Mouse (Mus musculus) lung, embryonic 16.5 days (tissue): ENCODE results near the gene Chat. TPM values are rescaled to one million over a fixed set of nuclear protein-coding genes. Genes with fewer than 3 reads are reported as not detected.

Experiments used
- ATAC-seq: fragments of 200-750 bp; cut with Nextera tagmentation; 2 replicates; pipeline ENCODE4 v1.8.0; 2017; ENCODE audit warnings: low read depth, mild to moderate bottlenecking, moderate library complexity
- H3K27ac ChIP-seq: fragments of 300-500 bp; sonication (generic); 2 replicates; pipeline ENCODE4 v1.5.1; 2014; ENCODE audit warnings: mild to moderate bottlenecking, control low read depth, low read length
- H3K27me3 ChIP-seq: fragments of 300-500 bp; sonication (generic); 2 replicates; pipeline ENCODE4 v1.6.1; 2014; ENCODE audit warnings: low read depth, low read length, mixed read lengths; ENCODE audit not compliant: control insufficient read depth, insufficient read depth
- H3K36me3 ChIP-seq: fragments of 300-500 bp; sonication (generic); 2 replicates; pipeline ENCODE4 v1.6.1; 2014; ENCODE audit warnings: low read length; ENCODE audit not compliant: control insufficient read depth, insufficient read depth
- H3K4me1 ChIP-seq: fragments of 300-500 bp; sonication (generic); replicated peaks from 2 replicates; pipeline ENCODE4 v1.6.1; 2014; ENCODE audit warnings: low read length, mixed read lengths; ENCODE audit not compliant: control insufficient read depth, insufficient read depth
- H3K4me2 ChIP-seq: fragments of 300-500 bp; sonication (generic); 2 replicates; pipeline ENCODE4 v1.6.1; 2014; ENCODE audit warnings: low read depth, low read length, control low read depth
- H3K4me3 ChIP-seq: fragments of 300-500 bp; sonication (generic); 2 replicates; pipeline ENCODE4 v1.5.1; 2014; ENCODE audit warnings: mild to moderate bottlenecking, low read length, control low read depth
- H3K9ac ChIP-seq: fragments of 300-500 bp; sonication (generic); 2 replicates; pipeline ENCODE4 v1.6.1; 2014; ENCODE audit warnings: low read length, control low read depth
- H3K9me3 ChIP-seq: fragments of 300-500 bp; sonication (generic); 2 replicates; pipeline ENCODE4 v1.6.1; 2016; ENCODE audit warnings: low read length; ENCODE audit not compliant: control insufficient read depth
- WGBS: fragments of 180-500 bp; shearing (Covaris S2); extraction: QIAGEN DNeasy Blood & Tissue Kit; methylation state at CpG from one replicate; pipeline ENCODE4 v1.1.7; 2014; 5-methylcytosine and 5-hydroxymethylcytosine counted together
- polyA plus RNA-seq: library from polyadenylated mRNA; unstranded; fragments of >200 nt; fragmentation: Nextera tagmentation; extraction: Ambion mirVana; gene quantifications from 2 replicates; pipeline ENCODE4 v1.2.1, GENCODE M21; 2015

Gene Chat
- polyA plus RNA-seq, 1 experiment from 2014 or later = 0.08 TPM

GRCm38 (mm10) chr14:32379395-32380098 is 86.2 kb downstream of the Chat start:
- no peak overlapping the region for H3K4me2 ChIP-seq
- 15% methylated on average over 22 of the region's 22 CpGs for WGBS
- no peaks in the 10 kb centered on the region for H3K4me1 ChIP-seq
- H3K36me3 ChIP-seq = no peaks in the 10 kb centered on the region
- H3K9ac ChIP-seq = no peak overlapping the region
- H3K4me3 ChIP-seq = no peak overlapping the region
- peaks cover 20% of the 10 kb centered on the region for H3K27me3 ChIP-seq
- no peaks in the 10 kb centered on the region for H3K9me3 ChIP-seq
- ATAC-seq = no peak
- H3K27ac ChIP-seq = no peak overlapping the region

DNA sequence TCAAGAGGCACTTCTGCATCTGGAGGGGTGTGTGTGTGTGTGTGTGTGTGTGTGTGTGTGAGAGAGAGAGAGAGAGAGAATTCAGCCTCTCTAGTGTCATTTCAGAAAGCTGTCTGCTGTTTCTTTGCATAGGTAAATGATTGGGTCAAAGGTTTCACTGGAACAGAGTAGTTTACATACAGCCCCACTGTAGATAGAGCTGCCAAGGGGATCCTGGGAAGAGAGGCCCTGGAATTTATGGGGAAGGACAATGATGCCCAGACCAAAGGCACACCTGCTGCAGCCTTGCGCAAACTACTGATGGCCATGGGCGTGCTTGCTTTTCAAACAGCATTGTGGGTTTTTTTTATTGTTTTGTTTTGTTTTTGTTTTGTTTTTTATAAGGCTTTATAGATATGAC is 93.3 kb downstream of the Chat start:
- Histone ChIP-seq H3K36me3 (no peaks in the 10 kb centered on the region), H3K27me3 (no peaks in the 10 kb centered on the region), H3K4me1 (no peaks in the 10 kb centered on the region; the same call in 1 of the 2 replicates), H3K4me3 (no peak overlapping the region), H3K9ac (no peak overlapping the region), H3K27ac (no peak overlapping the region), H3K4me2 (no peak overlapping the region), H3K9me3 (no peaks in the 10 kb centered on the region)
- ATAC-seq = no peak
- 88% methylated on average over 2 of the region's 2 CpGs for WGBS

DNA sequence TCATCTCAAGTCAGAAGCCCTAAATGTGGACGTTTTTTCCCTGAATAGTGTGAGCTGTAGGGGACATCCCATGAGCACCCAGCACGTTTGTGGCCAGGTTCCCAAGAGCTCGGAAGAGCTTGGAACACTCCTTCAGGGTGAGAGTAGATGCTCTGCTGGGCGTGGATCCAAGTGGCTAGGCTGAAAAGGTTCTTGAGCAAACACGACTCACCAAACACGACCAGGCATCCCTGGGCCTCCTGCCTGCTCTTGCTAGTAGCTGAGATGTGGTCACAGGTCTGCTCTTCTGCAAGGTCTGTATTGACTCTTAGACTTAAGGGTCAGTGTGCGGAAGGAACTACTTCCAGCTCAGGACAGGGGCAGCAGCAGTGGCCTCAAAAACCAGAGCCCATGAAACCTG is 96.0 kb downstream of the Chat start:
- Histone ChIP-seq H3K4me3 (no peak overlapping the region), H3K27ac (no peak overlapping the region), H3K9me3 (no peaks in the 10 kb centered on the region), H3K4me2 (no peak overlapping the region), H3K36me3 (no peaks in the 10 kb centered on the region), H3K27me3 (no peaks in the 10 kb centered on the region), H3K4me1 (no peaks in the 10 kb centered on the region; the same call in 1 of the 2 replicates), H3K9ac (no peak overlapping the region)
- 44% methylated on average over 7 of the region's 7 CpGs for WGBS
- peak; percentile 71 for ATAC-seq

- no peaks in the 10 kb centered on the region for H3K27me3 ChIP-seq
- no peak overlapping the region for H3K27ac ChIP-seq
- H3K9ac ChIP-seq = no peak overlapping the region
- WGBS = 48% methylated on average over 7 of the region's 7 CpGs
- no peak overlapping the region for H3K4me2 ChIP-seq
- no peaks in the 10 kb centered on the region for H3K4me1 ChIP-seq
- no peak overlapping the region for H3K4me3 ChIP-seq
- H3K36me3 ChIP-seq = no peaks in the 10 kb centered on the region
- no peaks in the 10 kb centered on the region for H3K9me3 ChIP-seq
- ATAC-seq = no peak
Measured at GRCm38 (mm10) chr14:32364359-32364758, 101.4 kb downstream of the Chat start.

Other genes with a start within 250 kb of the Chat start
- 7.8 and 8.8 TPM in 2 replicates for gene Ogdhl, start 144.0 kb downstream of the Chat start, polyA plus RNA-seq
- 1.6 and 2.9 TPM in 2 replicates for gene 1700024G13Rik, start 77.6 kb downstream of the Chat start, polyA plus RNA-seq
- gene Slc18a3, start 1.1 kb downstream of the Chat start, polyA plus RNA-seq = 0.67 and 0.75 TPM in 2 replicates
- 16.8 and 18.5 TPM in 2 replicates for gene Ercc6, start 47.5 kb upstream of the Chat start, polyA plus RNA-seq
- gene Prrxl1, start 133.4 kb upstream of the Chat start, polyA plus RNA-seq = 0.14 and 0.18 TPM in 2 replicates
- gene 3425401B19Rik, start 219.3 kb upstream of the Chat start, polyA plus RNA-seq = 0.34 and 0.40 TPM in 2 replicates